Mouse (Mus musculus) hematopoietic multipotent progenitor cell, adult 10-12 weeks (in vitro differentiated cells): ENCODE measurements around the gene Psip1. TPM values are rescaled to one million over a fixed set of nuclear protein-coding genes. Genes with fewer than 3 reads are reported as not detected.

ENCODE experiments used
- polyA plus RNA-seq: library from polyadenylated mRNA; stranded (reverse); fragments of >175 nt; gene quantifications from 2 replicates; pipeline ENCODE4 v1.2.3, GENCODE M21; 2012; ENCODE audit warnings: low replicate concordance

The Psip1 gene
- 37.3 and 70.7 TPM in 2 replicates for polyA plus RNA-seq

DNA sequence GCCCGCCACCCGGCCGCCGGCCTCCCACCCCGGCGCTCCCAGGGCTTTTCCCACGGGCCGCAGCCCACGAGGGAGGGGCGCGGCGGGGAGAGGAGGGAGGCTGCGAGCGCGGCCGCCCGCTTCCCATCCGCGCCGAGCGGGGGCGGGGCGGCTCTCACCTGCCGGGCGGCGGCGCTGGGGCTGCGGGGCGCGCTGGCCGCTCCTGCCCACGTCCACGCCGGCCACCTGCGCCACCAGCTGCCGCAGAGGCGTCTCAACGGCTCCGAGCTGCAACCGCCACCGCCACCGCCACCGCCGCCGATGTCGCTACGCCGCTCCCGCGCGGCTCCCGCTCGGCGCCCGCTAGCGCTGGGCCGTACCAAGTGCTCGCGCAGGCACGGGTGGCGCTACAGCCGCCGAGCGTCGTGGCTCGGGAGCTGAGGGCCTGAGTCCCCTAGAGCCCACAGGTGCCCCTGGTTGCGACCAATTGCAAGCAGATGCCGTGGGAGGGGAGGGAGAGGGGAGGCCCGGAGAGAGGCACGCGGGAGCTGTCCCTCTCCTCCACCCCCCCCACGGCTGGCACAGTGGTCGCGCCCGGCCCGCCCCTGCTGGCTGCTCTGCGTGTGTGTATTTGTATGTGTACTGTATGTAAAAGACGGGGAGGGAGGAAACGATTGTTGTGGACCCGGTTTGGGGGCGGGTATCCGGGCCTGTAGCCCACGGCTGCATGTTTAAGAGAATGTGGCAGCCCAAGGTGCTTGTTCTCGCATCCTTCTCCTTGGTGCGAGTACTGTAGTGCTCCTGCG is at the start of gene Psip1:
TSS of gene Psip1 (minus strand) at position 343 of the 785 bp plus-strand sequence.

DNA sequence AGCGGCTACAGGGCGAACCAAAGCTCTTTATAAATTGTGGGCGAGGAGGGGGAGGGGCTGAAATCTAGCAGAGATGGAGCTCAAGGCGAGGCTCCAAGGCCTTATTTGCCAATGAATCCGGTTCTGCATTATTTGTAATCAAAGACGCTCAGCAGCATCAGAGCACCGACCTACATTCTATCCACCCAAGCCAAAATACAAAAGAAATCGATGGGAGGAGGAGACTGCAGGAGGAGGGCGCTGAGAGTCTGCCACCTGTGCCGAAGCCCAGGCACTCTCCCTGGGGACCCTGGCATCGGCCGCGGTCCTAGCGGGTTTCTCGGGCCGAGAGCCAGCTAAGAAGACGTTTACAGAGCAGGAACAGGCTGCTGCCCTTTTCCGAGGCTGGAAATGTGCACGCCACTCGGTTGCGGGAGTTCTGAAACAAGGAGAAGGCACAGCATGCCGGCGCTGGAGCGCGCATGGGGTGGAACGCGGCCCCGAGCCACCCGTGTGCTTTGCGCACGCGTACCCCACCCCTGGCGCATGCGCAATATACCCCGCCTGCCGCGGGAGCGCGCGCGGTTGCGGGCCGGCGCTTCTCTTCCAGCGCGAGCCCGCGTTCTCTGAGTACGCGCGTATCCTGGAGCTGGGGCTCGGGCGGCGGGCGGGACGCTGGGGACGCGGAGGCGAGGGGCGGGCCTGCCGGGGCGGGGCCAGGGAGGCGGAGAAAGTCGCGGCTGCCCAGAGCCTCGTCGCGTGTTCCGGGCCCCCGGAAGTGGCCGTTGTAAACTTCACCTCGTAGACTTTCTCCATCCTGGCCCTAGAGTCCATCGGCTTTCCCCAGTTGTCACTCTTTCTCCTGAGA is 38.8 kb upstream of the Psip1 start, which contains the start of gene Ccdc171:
TSS of gene Ccdc171 (plus strand) at position 703 of the 847 bp plus-strand sequence.

DNA sequence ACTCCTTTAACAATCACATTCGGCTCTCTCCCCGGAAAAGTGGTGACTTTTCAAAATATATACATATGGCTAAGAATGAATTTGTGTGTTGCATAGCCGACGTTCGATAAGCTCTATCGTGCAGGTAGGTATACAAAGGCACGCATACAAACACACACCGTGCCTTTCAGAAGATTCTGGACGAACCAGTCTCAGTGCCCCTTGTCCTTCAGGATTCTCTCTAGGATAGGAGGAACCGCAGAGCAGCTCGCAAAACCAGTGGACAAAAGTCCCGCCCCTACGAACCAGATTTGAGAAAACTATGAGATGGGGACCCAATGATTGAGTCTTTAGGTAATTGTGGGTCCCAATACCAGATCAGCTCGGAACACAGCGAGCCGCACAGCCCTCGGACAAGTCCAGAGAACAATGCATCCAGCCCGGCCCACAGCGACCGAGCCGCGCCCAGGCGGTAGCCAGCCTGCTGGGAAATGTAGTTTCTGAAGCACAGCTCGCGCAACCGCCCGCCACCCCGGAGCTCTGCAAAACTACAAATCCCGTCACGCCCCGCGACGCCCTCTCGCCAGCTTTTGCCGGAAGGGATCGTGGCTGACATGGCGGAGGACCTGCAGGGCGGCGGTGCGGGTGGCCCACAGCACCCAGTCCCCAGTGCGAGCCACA is 69.0 kb downstream of the Psip1 start, which contains the start of gene Snapc3:
TSS of gene Snapc3 (plus strand) at position 565 of the 660 bp plus-strand sequence.

Other genes starting within 250 kb of the Psip1 start
- gene Ttc39b, start 162.2 kb downstream of the Psip1 start, polyA plus RNA-seq: 4.3 and 17.7 TPM in 2 replicates
- 10.9 and 22.4 TPM in 2 replicates for gene Snapc3, start 68.7 kb downstream of the Psip1 start, polyA plus RNA-seq
- 0.91 and 2.2 TPM in 2 replicates for gene Ccdc171, start 39.1 kb upstream of the Psip1 start, polyA plus RNA-seq